9 mouse cellular contexts compared by ENCODE assay signal in the genomic region with DNA sequence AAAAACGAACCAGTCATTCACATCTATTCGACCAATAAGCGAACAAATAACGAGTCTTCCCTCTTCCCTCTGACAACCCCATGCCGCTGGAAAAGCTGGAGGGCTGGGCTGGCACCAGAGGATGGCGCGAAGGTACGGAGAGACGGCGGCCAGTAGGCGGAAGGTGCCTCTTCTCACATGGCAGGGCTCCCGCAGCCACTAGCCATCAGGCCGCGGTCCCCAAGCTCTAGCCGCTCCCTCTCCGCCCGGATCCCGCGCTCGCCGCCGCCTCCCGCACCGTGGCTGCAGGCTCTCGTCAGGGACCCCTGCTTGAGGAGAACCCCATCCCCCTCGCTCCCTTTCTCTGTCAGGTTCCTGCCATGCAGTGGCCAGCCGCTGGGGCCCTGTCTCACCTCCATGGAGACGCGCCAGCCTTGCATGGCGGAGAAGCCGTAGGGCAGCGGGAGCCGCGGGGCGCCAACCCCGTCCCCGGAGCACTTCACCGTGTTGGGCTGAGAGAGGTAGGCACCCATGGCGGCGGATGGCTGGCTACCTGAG. TPM values are rescaled to one million over a fixed set of nuclear protein-coding genes. Genes with fewer than 3 reads are reported as not detected.
A peak's percentile ranks its signal among the peaks of the same experiment; 100 is the strongest.
DNase-seq lines count a peak whose midpoint lies in the region; ATAC-seq and TF ChIP-seq lines count a peak whose summit lies in the region.
"Had no signal": no experiment of that assay in that cellular context is flagged by ENCODE, and none has a peak within 500 bp of the region (broad histone marks: within the 10 kb centered on the region; RNA-seq: fewer than 3 reads in every experiment).

No protein-coding gene starts in this region.

- no peak for TF ChIP-seq CTCF in testis, adult 2 months (IDR thresholded peaks at IDR 0.05; ENCODE audit: control insufficient read depth, insufficient read depth, insufficient replicate concordance, low read depth, low read length)
- TF ChIP-seq CTCF in stomach, postnatal 0 days (IDR thresholded peaks at IDR 0.05; ENCODE audit: low read depth) = no peak

- H3K4me1 ChIP-seq in testis, adult 2 months (ENCODE audit: control insufficient read depth, insufficient read depth, low read length) = no peaks in the 10 kb centered on the region
- 0 out of 2 replicates have a peak, but pooled peaks cover 2% of the 10 kb centered on the region for H3K4me1 ChIP-seq in stomach, postnatal 0 days (replicated peaks; ENCODE audit: control insufficient read depth, insufficient read depth)

- no peaks in the 10 kb centered on the region for H3K36me3 ChIP-seq in testis, adult 2 months (ENCODE audit: control insufficient read depth, insufficient read depth, low read length)
- H3K36me3 ChIP-seq in stomach, postnatal 0 days (ENCODE audit: control insufficient read depth, insufficient read depth, low read length) = no peaks in the 10 kb centered on the region

- H3K9me3 ChIP-seq in stomach, postnatal 0 days (ENCODE audit: control insufficient read depth, low read length) = no peaks in the 10 kb centered on the region

- H3K9ac ChIP-seq in stomach, postnatal 0 days (ENCODE audit: low read length) = peak overlapping the region; percentile 84

- TF ChIP-seq EP300 in stomach, postnatal 0 days (optimal IDR thresholded peaks at IDR 0.05) = no peak

- H3K4me3 ChIP-seq in testis, adult 2 months (ENCODE audit: control insufficient read depth, low read depth, low read length) = peak overlapping the region; percentile 99
- H3K4me3 ChIP-seq in stomach, postnatal 0 days (ENCODE audit: low read depth, low read length) = peak overlapping the region; percentile 92

- DNase-seq in adrenal gland, adult 2 months = peak; percentile 71
- DNase-seq in adrenal gland, adult (ENCODE audit: inconsistent age in 2 of 2, low spot score in 1 of 2) = no peak
- no peak for DNase-seq in testis, postnatal 14 days (ENCODE audit: low spot score)
- peak; percentile 47 for DNase-seq in gastrocnemius, postnatal 14 days
- peak; percentile 63 for DNase-seq in left cerebral cortex, postnatal 36 days (ENCODE audit: low spot score in 2 of 2)
- no peak for DNase-seq in stomach, postnatal 0 days (ENCODE audit: low spot score)

- peak; percentile 24; the same call in 1 of the 2 replicates for ATAC-seq in megakaryocyte-erythroid progenitor cell, adult 5-6 weeks (replicated peaks; ENCODE audit: low FRiP score, low TSS enrichment, poor library complexity, severe bottlenecking)
- ATAC-seq in stomach, postnatal 0 days (ENCODE audit: low FRiP score, low TSS enrichment) = peak; percentile 62

- peak overlapping the region; percentile 99 for H3K27ac ChIP-seq in testis, adult 2 months (ENCODE audit: control insufficient read depth, insufficient read depth, low read depth, low read length)
- peak overlapping the region; percentile 93 for H3K27ac ChIP-seq in stomach, postnatal 0 days (replicated peaks)

- H3K4me2 ChIP-seq in stomach, postnatal 0 days (replicated peaks; ENCODE audit: low read depth) = peak overlapping the region; percentile 93

- under 1% methylated on average over 40 of the region's 40 CpGs for WGBS in stomach, postnatal 0 days

- H3K27me3 ChIP-seq in testis, adult 2 months (ENCODE audit: control insufficient read depth, insufficient read depth, low read length) = no peaks in the 10 kb centered on the region
- no peaks in the 10 kb centered on the region for H3K27me3 ChIP-seq in stomach, postnatal 0 days (ENCODE audit: control insufficient read depth, insufficient read depth, low read length)

- intact Hi-C loops in gastrocnemius, postnatal 14 days (cut with DNase I; ENCODE audit: low total_unique reads) = no loop called here
- intact Hi-C loops in left cerebral cortex, postnatal 36 days (cut with DNase I) = loop anchor here (1.0 to 5.0 kb wide), 2 partner anchors 20 to 107 kb away; a partner anchor contains a TSS

- no peak for TF ChIP-seq POLR2A in testis, adult 2 months (IDR thresholded peaks at IDR 0.05; ENCODE audit: control insufficient read depth, low read depth, low read length)

RNA-seq across cellular contexts. Expression of a gene that starts 0.5 kb away (rescaled TPM):
- 100 to 1,000 TPM; 105 TPM for total RNA-seq in adrenal gland, adult 2 months (2021)
- polyA plus RNA-seq in adrenal gland, adult 2 months (2012; rRNA removed) = 174 and 197 TPM in 2 replicates
- polyA plus RNA-seq in testis, adult 2 months (2012; rRNA removed) = 392 and 429 TPM in 2 replicates
- total RNA-seq in gastrocnemius, postnatal 14 days (2021) = 10 to 100 TPM; 38.0 to 39.8 TPM
- total RNA-seq in left cerebral cortex, postnatal 36 days (2021) = 10 to 100 TPM; 70.2 to 71.8 TPM
- 295 and 300 TPM in 2 replicates for total RNA-seq in megakaryocyte-erythroid progenitor cell, adult 5-6 weeks (2014; fragmentation: Nextera tagmentation)
- 329 and 355 TPM in 2 replicates for total RNA-seq in megakaryocyte-erythroid progenitor cell, adult 5-6 weeks (2017)
- polyA plus RNA-seq in stomach, postnatal 0 days (2015; fragmentation: Nextera tagmentation; extraction: Ambion mirVana) = 57.8 and 59.4 TPM in 2 replicates

RNA-seq across cellular contexts. Expression of a gene that starts 17.9 kb away (rescaled TPM):
- 10 to 100 TPM; 28.5 to 29.5 TPM for total RNA-seq in adrenal gland, adult 2 months (2021)
- polyA plus RNA-seq in adrenal gland, adult 2 months (2012; rRNA removed) = 75.5 and 77.8 TPM in 2 replicates
- 53.2 and 60.0 TPM in 2 replicates for polyA plus RNA-seq in testis, adult 2 months (2012; rRNA removed)
- 1 to 10 TPM; 7.1 TPM for total RNA-seq in gastrocnemius, postnatal 14 days (2021)
- 10 to 100 TPM; 26.8 to 29.3 TPM for total RNA-seq in left cerebral cortex, postnatal 36 days (2021)
- 5.3 and 5.5 TPM in 2 replicates for total RNA-seq in megakaryocyte-erythroid progenitor cell, adult 5-6 weeks (2014; fragmentation: Nextera tagmentation)
- total RNA-seq in megakaryocyte-erythroid progenitor cell, adult 5-6 weeks (2017) = 3.2 and 5.6 TPM in 2 replicates
- 4.8 and 5.3 TPM in 2 replicates for polyA plus RNA-seq in stomach, postnatal 0 days (2015; fragmentation: Nextera tagmentation; extraction: Ambion mirVana)

RNA-seq across cellular contexts. Expression of a gene that starts 20.7 kb away (rescaled TPM):
- 10 to 100 TPM; 78.2 to 84.9 TPM for total RNA-seq in adrenal gland, adult 2 months (2021)
- polyA plus RNA-seq in adrenal gland, adult 2 months (2012; rRNA removed) = 180 and 229 TPM in 2 replicates
- polyA plus RNA-seq in testis, adult 2 months (2012; rRNA removed) = 62.5 and 64.2 TPM in 2 replicates
- 10 to 100 TPM; 61.1 to 63.4 TPM for total RNA-seq in gastrocnemius, postnatal 14 days (2021)
- total RNA-seq in left cerebral cortex, postnatal 36 days (2021) = 10 to 100 TPM; 77.9 to 80.9 TPM
- 43.4 and 51.1 TPM in 2 replicates for total RNA-seq in megakaryocyte-erythroid progenitor cell, adult 5-6 weeks (2014; fragmentation: Nextera tagmentation)
- 64.9 and 75.5 TPM in 2 replicates for total RNA-seq in megakaryocyte-erythroid progenitor cell, adult 5-6 weeks (2017)
- polyA plus RNA-seq in stomach, postnatal 0 days (2015; fragmentation: Nextera tagmentation; extraction: Ambion mirVana) = 95.3 and 95.9 TPM in 2 replicates

RNA-seq across cellular contexts. Expression of a gene that starts 21.1 kb away (rescaled TPM):
- total RNA-seq in adrenal gland, adult 2 months (2021) = not detected
- 3.7 and 3.9 TPM in 2 replicates for polyA plus RNA-seq in adrenal gland, adult 2 months (2012; rRNA removed)
- 86.1 and 103 TPM in 2 replicates for polyA plus RNA-seq in testis, adult 2 months (2012; rRNA removed)
- total RNA-seq in gastrocnemius, postnatal 14 days (2021) = not detected
- not detected for total RNA-seq in left cerebral cortex, postnatal 36 days (2021)
- total RNA-seq in megakaryocyte-erythroid progenitor cell, adult 5-6 weeks (2014; fragmentation: Nextera tagmentation) = not detected in 2 replicates
- not detected in 2 replicates for total RNA-seq in megakaryocyte-erythroid progenitor cell, adult 5-6 weeks (2017)
- 0.38 and 1.0 TPM in 2 replicates for polyA plus RNA-seq in stomach, postnatal 0 days (2015; fragmentation: Nextera tagmentation; extraction: Ambion mirVana)
- total RNA-seq: layer of hippocampus, postnatal 10 days had no signal

RNA-seq across cellular contexts. Expression of a gene that starts 26.7 kb away (rescaled TPM):
- 10 to 100 TPM; 39.5 to 45.7 TPM for total RNA-seq in adrenal gland, adult 2 months (2021)
- polyA plus RNA-seq in adrenal gland, adult 2 months (2012; rRNA removed) = 26.8 and 35.7 TPM in 2 replicates
- 107 and 116 TPM in 2 replicates for polyA plus RNA-seq in testis, adult 2 months (2012; rRNA removed)
- 10 to 100 TPM; 44.4 to 48.7 TPM for total RNA-seq in gastrocnemius, postnatal 14 days (2021)
- 10 to 100 TPM; 36.2 to 41.1 TPM for total RNA-seq in left cerebral cortex, postnatal 36 days (2021)
- 116 and 148 TPM in 2 replicates for total RNA-seq in megakaryocyte-erythroid progenitor cell, adult 5-6 weeks (2014; fragmentation: Nextera tagmentation)
- total RNA-seq in megakaryocyte-erythroid progenitor cell, adult 5-6 weeks (2017) = 40.0 and 59.0 TPM in 2 replicates
- 44.2 and 47.7 TPM in 2 replicates for polyA plus RNA-seq in stomach, postnatal 0 days (2015; fragmentation: Nextera tagmentation; extraction: Ambion mirVana)

Comparison
In these comparisons a context has a peak if more than half of its experiments do, and no peak if none do; other contexts are left out.
1. DNase-seq: peak in adrenal gland, adult 2 months (single experiment), gastrocnemius, postnatal 14 days (single experiment) and left cerebral cortex, postnatal 36 days (2 of 2); none in adrenal gland, adult (0 of 2), testis, postnatal 14 days (single experiment) and stomach, postnatal 0 days (single experiment).